Mouse (Mus musculus) heart, embryonic 12.5 days (tissue): Measurements from ENCODE around the gene Zfp871. TPM values are rescaled to one million over a fixed set of nuclear protein-coding genes. Genes with fewer than 3 reads are reported as not detected.

Experiments used
- ATAC-seq: fragments of 200-750 bp; cut with Nextera tagmentation; 2 replicates; pipeline ENCODE4 v1.8.0; 2017; ENCODE audit warnings: moderate TSS enrichment, moderate library complexity; ENCODE audit not compliant: insufficient number of reproducible peaks, low FRiP score
- H3K27ac ChIP-seq: fragments of 300-500 bp; sonication (generic); 2 replicates; pipeline ENCODE4 v1.5.1; 2016; ENCODE audit warnings: mild to moderate bottlenecking, moderate library complexity; ENCODE audit not compliant: poor library complexity, severe bottlenecking
- H3K27me3 ChIP-seq: fragments of 300-500 bp; sonication (generic); replicated peaks from 2 replicates; pipeline ENCODE4 v1.6.1; 2016; ENCODE audit warnings: mild to moderate bottlenecking, moderate library complexity
- H3K36me3 ChIP-seq: fragments of 300-500 bp; sonication (generic); 2 replicates; pipeline ENCODE4 v1.6.1; 2016; ENCODE audit warnings: mild to moderate bottlenecking, moderate library complexity
- H3K4me1 ChIP-seq: fragments of 300-500 bp; sonication (generic); replicated peaks from 2 replicates; pipeline ENCODE4 v1.6.1; 2016; ENCODE audit warnings: mild to moderate bottlenecking
- H3K4me2 ChIP-seq: fragments of 300-500 bp; sonication (generic); 2 replicates; pipeline ENCODE4 v1.6.1; 2016; ENCODE audit warnings: mild to moderate bottlenecking, moderate library complexity
- H3K4me3 ChIP-seq: fragments of 300-500 bp; sonication (generic); 2 replicates; pipeline ENCODE4 v1.5.1; 2016; ENCODE audit warnings: mild to moderate bottlenecking
- H3K9ac ChIP-seq: fragments of 300-500 bp; sonication (generic); 2 replicates; pipeline ENCODE4 v1.6.1; 2016; ENCODE audit warnings: mild to moderate bottlenecking, moderate library complexity
- H3K9me3 ChIP-seq: fragments of 300-500 bp; sonication (generic); replicated peaks from 2 replicates; pipeline ENCODE4 v1.6.1; 2016; ENCODE audit warnings: mild to moderate bottlenecking, moderate library complexity
- WGBS: fragments of 180-500 bp; shearing (Covaris S2); methylation state at CpG from one replicate; pipeline ENCODE4 v1.1.7; 2016; 5-methylcytosine and 5-hydroxymethylcytosine counted together
- polyA plus RNA-seq: library from polyadenylated mRNA; unstranded; fragments of >200 nt; fragmentation: Nextera tagmentation; extraction: Ambion mirVana; gene quantifications from 2 replicates; pipeline ENCODE4 v1.2.1, GENCODE M21; 2016

The Zfp871 gene
- 27.6 and 28.5 TPM in 2 replicates for polyA plus RNA-seq

- peak within 1 kb of the TSS; percentile 99 for H3K9ac ChIP-seq
- peak within 1 kb of the TSS; percentile 99 for H3K4me3 ChIP-seq
- peaks cover 28% of the 10 kb centered on the region for H3K36me3 ChIP-seq
- H3K4me2 ChIP-seq, result peak within 1 kb of the TSS; percentile 80
- peaks cover 17% of the 10 kb centered on the region for H3K4me1 ChIP-seq
- no peaks in the 10 kb centered on the region for H3K27me3 ChIP-seq
- H3K9me3 ChIP-seq, result no peaks in the 10 kb centered on the region
- peak within 1 kb of the TSS; percentile 98 for H3K27ac ChIP-seq
- under 1% methylated on average over 22 of the region's 22 CpGs for WGBS
- ATAC-seq, result peak; percentile 96
Observed at GRCm38 (mm10) chr17:32788094-32788559, at the start of gene Zfp871. Gene Zfp871, minus strand, starts transcription at chr17:32788287.

GRCm38 (mm10) chr17:32830418-32830782 is 42.3 kb upstream of the Zfp871 start:
- Histone ChIP-seq H3K36me3 (peaks cover 14% of the 10 kb centered on the region), H3K27me3 (no peaks in the 10 kb centered on the region), H3K9ac (no peak overlapping the region), H3K4me2 (peak overlapping the region; percentile 78), H3K4me1 (peaks cover 8% of the 10 kb centered on the region), H3K9me3 (no peaks in the 10 kb centered on the region), H3K27ac (no peak overlapping the region), H3K4me3 (peak overlapping the region; percentile 94)
- WGBS, result 44% methylated on average over 3 of the region's 3 CpGs
- ATAC-seq, result no peak

- ATAC-seq, result peak; percentile 92
- 1% methylated on average over 35 of the region's 35 CpGs for WGBS
- no peaks in the 10 kb centered on the region for H3K27me3 ChIP-seq
Observed at GRCm38 (mm10) chr17:32829540-32830417, 41.7 kb upstream of the Zfp871 start, which contains the start of gene Zfp799. Gene Zfp799, minus strand, starts transcription at chr17:32830261.

GRCm38 (mm10) chr17:32816074-32816784 is 28.1 kb upstream of the Zfp871 start:
- Histone ChIP-seq H3K36me3 (peaks cover 45% of the 10 kb centered on the region), H3K9me3 (no peaks in the 10 kb centered on the region), H3K27ac (no peak overlapping the region), H3K4me1 (no peaks in the 10 kb centered on the region), H3K27me3 (no peaks in the 10 kb centered on the region), H3K4me3 (no peak overlapping the region), H3K4me2 (no peak overlapping the region), H3K9ac (no peak overlapping the region)
- 92% methylated on average over 1 of the region's 1 CpGs for WGBS
- ATAC-seq, result no peak

More at GRCm38 (mm10) chr17:32829540-32830417, 41.7 kb upstream of the Zfp871 start, which contains the start of gene Zfp799:
- Histone ChIP-seq H3K4me3 (peak within 1 kb of the TSS; percentile 94), H3K36me3 (peaks cover 19% of the 10 kb centered on the region), H3K4me1 (peaks cover 8% of the 10 kb centered on the region), H3K4me2 (peak within 1 kb of the TSS; percentile 78), H3K9ac (peak within 1 kb of the TSS; percentile 97), H3K9me3 (no peaks in the 10 kb centered on the region), H3K27ac (peak within 1 kb of the TSS; percentile 50)

GRCm38 (mm10) chr17:32814136-32814535 is 26.0 kb upstream of the Zfp871 start:
- Histone ChIP-seq H3K36me3 (peaks cover 27% of the 10 kb centered on the region), H3K27ac (no peak overlapping the region), H3K9me3 (no peaks in the 10 kb centered on the region), H3K9ac (no peak overlapping the region), H3K27me3 (no peaks in the 10 kb centered on the region), H3K4me2 (no peak overlapping the region), H3K4me3 (no peak overlapping the region), H3K4me1 (peaks cover 1% of the 10 kb centered on the region; the same call in 1 of the 2 replicates)
- WGBS, result 69% methylated on average over 7 of the region's 7 CpGs
- ATAC-seq, result no peak

- ATAC-seq, result no peak
- H3K27ac ChIP-seq, result no peak overlapping the region
- no peak overlapping the region for H3K4me2 ChIP-seq
- WGBS, result 57% methylated on average over 1 of the region's 1 CpGs
- peaks cover 5% of the 10 kb centered on the region; the same call in 1 of the 2 replicates for H3K36me3 ChIP-seq
- no peak overlapping the region for H3K4me3 ChIP-seq
- H3K9ac ChIP-seq, result no peak overlapping the region
- no peaks in the 10 kb centered on the region for H3K27me3 ChIP-seq
- H3K4me1 ChIP-seq, result peaks cover 5% of the 10 kb centered on the region; the same call in 1 of the 2 replicates
- no peaks in the 10 kb centered on the region for H3K9me3 ChIP-seq
Observed at GRCm38 (mm10) chr17:32810648-32811047, 22.6 kb upstream of the Zfp871 start.

- under 1% methylated on average over 17 of the region's 17 CpGs for WGBS
- ATAC-seq, result peak; percentile 57; the same call in 1 of the 2 replicates
Observed at GRCm38 (mm10) chr17:32809544-32810374, 21.7 kb upstream of the Zfp871 start, which contains the start of gene Zfp811. Gene Zfp811, minus strand, starts transcription at chr17:32809931.

GRCm38 (mm10) chr17:32808921-32809320 is 20.8 kb upstream of the Zfp871 start:
- Histone ChIP-seq H3K27me3 (no peaks in the 10 kb centered on the region), H3K4me3 (peak overlapping the region; percentile 58), H3K4me1 (peaks cover 5% of the 10 kb centered on the region; the same call in 1 of the 2 replicates), H3K27ac (no peak overlapping the region), H3K36me3 (no peaks in the 10 kb centered on the region), H3K9ac (peak overlapping the region; percentile 74; the same call in 1 of the 2 replicates), H3K4me2 (peak overlapping the region; percentile 81), H3K9me3 (no peaks in the 10 kb centered on the region)
- no peak for ATAC-seq
- 19% methylated on average over 8 of the region's 8 CpGs for WGBS

More at GRCm38 (mm10) chr17:32809544-32810374, 21.7 kb upstream of the Zfp871 start, which contains the start of gene Zfp811:
- Histone ChIP-seq H3K4me2 (peak within 1 kb of the TSS; percentile 81), H3K36me3 (peaks cover under 1% of the 10 kb centered on the region; the same call in 1 of the 2 replicates), H3K9me3 (no peaks in the 10 kb centered on the region), H3K9ac (peak within 1 kb of the TSS; percentile 74), H3K4me1 (peaks cover 5% of the 10 kb centered on the region; the same call in 1 of the 2 replicates), H3K27me3 (no peaks in the 10 kb centered on the region), H3K27ac (no peak within 1 kb of the TSS), H3K4me3 (peak within 1 kb of the TSS; percentile 58)

- H3K9ac ChIP-seq, result no peak overlapping the region
- ATAC-seq, result no peak
- H3K27ac ChIP-seq, result no peak overlapping the region
- peaks cover 17% of the 10 kb centered on the region for H3K36me3 ChIP-seq
- no peaks in the 10 kb centered on the region for H3K27me3 ChIP-seq
- no peaks in the 10 kb centered on the region for H3K9me3 ChIP-seq
- H3K4me3 ChIP-seq, result no peak overlapping the region
- H3K4me1 ChIP-seq, result peaks cover 17% of the 10 kb centered on the region
- WGBS, result 65% methylated on average over 8 of the region's 8 CpGs
- peak overlapping the region; percentile 80 for H3K4me2 ChIP-seq
Observed at GRCm38 (mm10) chr17:32789244-32789643, 1.2 kb upstream of the Zfp871 start.

- Histone ChIP-seq H3K27me3 (no peaks in the 10 kb centered on the region), H3K4me2 (peak overlapping the region; percentile 80), H3K4me3 (peak overlapping the region; percentile 99), H3K36me3 (peaks cover 24% of the 10 kb centered on the region), H3K4me1 (peaks cover 17% of the 10 kb centered on the region), H3K9me3 (no peaks in the 10 kb centered on the region), H3K27ac (no peak overlapping the region), H3K9ac (peak overlapping the region; percentile 55)
- 7% methylated on average over 9 of the region's 9 CpGs for WGBS
- no peak for ATAC-seq
Observed at GRCm38 (mm10) chr17:32788576-32788975, 489 bp upstream of the Zfp871 start.
